Mouse (Mus musculus) skeletal muscle tissue, adult 2 months (tissue): ENCODE data around the gene Ppil1.
"Not testable (repeated sequence)": the region's sequence is repeated elsewhere in the genome, so short reads cannot be mapped to it uniquely, and the experiment has no call there.

ENCODE experiments used
- DNase-seq: peaks from one replicate; pipeline ENCODE4 v3.0.0-alpha.2; 2012; ENCODE audit warnings: low read depth, low spot score

The Ppil1 gene

DNA sequence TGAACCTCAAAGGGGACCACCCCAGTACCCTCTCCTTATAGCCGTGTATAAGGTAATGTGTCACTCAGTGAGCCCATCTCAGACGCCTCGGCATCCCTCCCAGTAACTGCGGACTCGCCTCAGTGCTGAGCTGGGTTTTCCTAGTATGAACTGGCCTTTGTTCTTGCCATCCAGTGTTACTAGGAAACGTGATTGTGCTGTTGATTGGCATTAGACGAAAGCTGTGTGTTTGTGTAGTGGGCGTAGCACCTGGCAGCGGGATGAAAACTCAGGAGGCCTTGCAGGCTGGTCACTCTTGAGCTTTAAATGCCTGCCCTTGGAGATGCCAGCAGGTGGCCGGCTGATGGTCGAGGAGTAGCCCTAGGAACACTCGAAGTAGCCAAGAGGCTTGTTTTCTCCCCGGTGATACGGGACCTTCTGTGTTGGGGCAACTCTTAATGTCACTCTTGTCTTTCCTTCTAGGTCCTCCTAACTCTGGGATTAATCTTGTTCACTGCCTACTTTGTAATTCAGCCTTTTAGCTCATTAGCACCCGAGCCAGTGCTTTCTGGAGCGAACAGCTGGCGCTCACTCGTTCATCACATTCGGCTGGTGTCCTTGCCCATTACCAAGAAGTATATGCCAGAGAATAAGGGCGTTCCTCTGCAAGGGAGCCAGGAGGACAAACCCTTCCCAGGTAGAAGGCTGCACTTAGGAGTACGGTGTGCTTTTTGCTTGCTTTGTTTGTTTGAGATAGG, 18.4 kb upstream of the Ppil1 start:
- no peak for DNase-seq

DNA sequence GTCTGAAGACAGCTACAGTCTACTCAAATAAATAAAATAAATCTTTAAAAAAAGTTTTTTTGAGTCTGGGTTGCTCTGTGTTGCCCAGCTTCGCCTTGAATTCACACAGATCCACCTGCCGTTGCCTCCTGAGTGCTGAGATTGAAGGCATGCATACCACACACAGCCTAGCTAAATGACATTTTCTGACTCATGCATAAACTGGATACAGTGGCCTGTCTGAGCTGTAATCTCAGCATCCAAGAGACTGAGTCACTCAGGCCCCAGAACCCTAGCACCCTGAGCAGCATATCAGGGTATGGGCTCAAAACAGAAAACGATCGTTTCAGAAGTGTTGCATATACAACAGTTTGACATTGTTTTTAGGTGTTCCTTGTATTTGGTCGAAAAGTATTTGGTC, 17.6 kb upstream of the Ppil1 start:
- no peak for DNase-seq

DNA sequence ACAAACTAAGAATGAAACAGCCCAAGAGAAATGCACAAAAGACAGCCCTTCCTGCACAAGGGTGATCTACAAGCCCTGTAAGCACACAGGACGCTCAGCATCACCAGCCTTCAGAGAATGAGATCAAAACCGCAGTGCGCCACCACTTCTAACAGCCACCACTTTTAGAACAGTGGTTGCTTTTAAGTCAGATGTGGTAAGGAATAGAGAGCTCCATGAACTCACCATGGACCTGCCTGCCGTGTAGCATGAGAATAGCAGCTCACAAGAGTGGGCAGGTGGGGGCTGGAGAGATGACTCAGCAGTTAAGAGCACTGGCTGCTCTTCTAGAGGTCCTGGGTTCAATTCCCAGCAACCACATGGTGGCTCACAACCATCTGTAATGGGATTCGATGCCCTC, 16.4 kb upstream of the Ppil1 start:
- no peak for DNase-seq

- no peak for DNase-seq
Observed at GRCm38 (mm10) chr17:29273889-29274288, 9.9 kb upstream of the Ppil1 start.

GRCm38 (mm10) chr17:29273156-29273555, 9.2 kb upstream of the Ppil1 start:
- DNase-seq, result no peak

GRCm38 (mm10) chr17:29270148-29270698, 6.2 kb upstream of the Ppil1 start:
- no peak for DNase-seq

DNA sequence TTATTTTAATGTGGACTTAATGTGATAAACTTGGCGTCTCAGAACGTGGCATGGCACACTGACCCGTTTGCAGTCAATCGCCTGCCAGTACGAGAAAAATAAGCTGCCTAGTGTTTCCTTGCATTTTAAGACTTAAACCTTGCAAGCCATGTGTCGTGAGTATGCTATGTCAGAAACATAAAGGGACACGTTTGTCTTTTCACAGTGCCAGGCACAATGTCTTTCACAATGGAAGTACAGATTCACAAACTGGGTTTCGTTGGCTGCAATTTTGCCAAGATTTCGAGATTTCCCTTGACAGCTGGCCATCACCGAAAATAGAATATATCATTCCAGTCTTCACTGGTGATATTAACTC, 5.3 kb upstream of the Ppil1 start:
- no peak for DNase-seq

GRCm38 (mm10) chr17:29268682-29269348, 4.8 kb upstream of the Ppil1 start, which contains the start of gene BC004004:
Gene BC004004, plus strand, starts transcription at chr17:29268788.
- DNase-seq, result peak; percentile 97

DNA sequence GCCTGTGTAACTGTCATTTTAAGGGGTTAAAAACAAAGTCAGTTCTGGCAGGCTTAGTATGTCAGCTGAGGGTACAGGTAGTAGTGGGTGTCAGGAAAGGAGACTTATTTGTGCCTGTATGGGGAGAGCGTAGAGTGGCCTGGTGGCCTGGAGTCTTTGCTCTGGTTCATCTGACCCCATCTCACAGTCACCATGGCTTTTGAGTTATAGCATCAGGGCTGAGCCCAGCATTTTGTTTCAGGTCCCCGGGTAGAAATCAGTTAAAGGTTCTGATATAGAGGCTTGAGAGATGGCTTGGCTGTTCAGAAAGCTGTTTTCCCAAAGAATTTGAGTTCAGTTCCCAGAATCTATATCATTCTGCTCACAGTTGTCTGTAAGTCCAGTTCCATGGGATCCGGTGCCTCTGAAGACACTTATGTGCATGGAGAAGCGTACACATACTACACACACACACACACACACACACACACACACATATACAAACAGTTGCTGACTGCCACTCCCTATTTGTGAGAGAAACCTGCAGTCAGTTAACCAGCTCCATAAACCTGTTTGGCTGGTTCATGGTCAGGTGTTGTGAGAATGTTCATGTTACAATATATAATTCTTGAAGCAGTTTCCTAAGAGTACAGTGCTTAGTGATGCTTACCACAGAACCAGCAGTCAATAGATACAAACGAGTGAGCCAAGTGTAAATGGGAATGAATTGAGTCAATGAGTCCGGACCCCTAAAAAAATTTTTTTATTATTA, 4.1 kb upstream of the Ppil1 start:
- DNase-seq, result no peak

- not testable (repeated sequence) for DNase-seq
Observed at GRCm38 (mm10) chr17:29267040-29267439, 3.1 kb upstream of the Ppil1 start.

DNA sequence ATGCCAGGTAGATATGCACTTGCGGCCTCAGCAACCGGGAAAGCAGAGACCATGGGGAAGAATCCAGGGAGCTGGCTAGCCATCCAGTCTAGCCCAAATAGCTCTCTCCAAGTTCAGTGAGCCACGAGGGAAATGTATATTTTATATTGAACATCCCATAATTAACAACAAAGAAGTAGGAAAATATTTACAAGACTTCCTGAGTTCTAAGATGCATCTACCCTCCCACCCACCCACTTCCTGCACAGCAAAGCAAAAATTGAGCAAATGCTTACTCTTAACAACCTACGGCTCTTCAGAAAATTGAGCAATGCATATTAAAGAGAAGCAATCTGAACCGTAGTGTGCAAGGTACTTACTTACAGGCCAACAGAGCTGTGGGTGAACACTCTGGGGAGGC, 774 bp upstream of the Ppil1 start:
- DNase-seq, result no peak

DNA sequence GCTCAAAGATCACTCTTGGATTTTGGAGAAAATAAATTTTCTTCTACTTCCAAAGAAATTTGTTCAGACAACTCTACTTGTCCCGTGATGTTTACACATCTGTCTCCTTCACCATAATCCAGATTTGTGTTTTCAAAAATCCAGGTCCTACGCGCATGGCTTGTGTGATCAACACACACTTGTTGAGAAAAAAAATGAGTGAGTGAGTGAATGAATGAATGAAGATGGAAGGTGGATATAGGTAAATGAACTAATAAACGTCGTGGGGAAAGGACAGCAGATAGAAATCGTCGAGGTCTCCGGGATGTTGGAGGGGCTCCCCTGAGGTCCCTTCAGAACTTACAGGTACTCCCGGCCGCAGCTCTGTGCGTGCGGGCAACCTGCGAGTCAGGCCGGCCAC, 569 bp downstream of the Ppil1 start:
- DNase-seq, result no peak

DNA sequence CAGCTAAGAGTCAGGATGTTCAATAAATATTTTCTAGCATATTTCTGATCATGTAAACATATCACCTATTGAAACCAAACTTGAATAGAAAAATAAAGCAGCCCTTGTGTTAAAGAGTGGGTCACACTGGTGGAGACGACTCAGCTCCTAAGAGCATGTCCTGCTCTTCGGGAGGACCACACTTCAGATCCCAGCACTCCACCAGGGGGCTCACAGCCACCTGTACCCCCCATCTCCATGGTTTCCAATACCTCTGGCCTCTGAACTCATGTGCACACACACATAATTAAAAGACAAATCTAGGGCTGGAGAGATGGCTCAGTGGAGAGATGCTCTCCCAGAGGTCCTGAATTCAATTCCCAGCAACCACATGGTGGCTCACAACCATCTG, 1.7 kb downstream of the Ppil1 start:
- no peak for DNase-seq

- no peak for DNase-seq
Observed at GRCm38 (mm10) chr17:29261603-29262258, 2.3 kb downstream of the Ppil1 start.

DNA sequence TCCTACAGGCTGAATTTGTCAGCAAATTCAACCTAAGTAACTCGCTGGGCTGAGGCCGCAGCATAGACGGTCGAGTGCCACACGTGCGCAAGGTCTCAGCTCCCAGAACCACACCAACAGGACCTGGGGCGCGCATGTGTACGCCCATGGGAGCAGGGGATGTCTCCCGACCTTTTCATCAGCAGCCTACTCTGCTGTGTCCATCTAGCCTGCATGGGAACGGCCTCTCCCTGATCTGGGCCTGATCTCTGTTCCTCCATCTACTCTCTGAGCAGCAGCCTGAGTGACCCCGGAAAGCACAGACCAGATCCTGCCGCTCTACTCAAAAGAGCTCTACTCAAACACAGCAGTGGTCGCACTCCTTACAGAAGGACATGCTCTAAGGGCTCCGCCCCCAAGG, 3.5 kb downstream of the Ppil1 start:
- DNase-seq, result no peak

GRCm38 (mm10) chr17:29259489-29259888, 4.5 kb downstream of the Ppil1 start:
- DNase-seq, result peak; percentile 81

DNA sequence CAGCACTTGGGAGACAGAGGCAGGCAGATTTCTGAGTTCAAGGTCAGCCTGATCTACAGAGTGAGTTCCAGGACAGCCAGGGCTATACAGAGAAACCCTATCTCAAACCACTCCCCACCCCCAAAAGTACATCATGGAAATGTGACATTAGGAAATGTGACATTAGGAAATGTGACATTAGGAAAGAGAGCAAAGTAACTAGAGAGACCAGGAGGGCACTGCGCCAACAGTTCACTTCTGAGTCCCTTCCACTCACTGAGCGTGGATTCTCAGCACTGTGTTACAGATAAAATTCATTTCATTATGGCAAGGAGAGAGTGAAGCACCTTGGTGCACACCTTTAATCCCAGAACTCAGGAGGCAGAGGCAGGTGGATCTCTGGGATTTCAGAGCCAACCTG, 5.1 kb downstream of the Ppil1 start:
- DNase-seq, result no peak

DNA sequence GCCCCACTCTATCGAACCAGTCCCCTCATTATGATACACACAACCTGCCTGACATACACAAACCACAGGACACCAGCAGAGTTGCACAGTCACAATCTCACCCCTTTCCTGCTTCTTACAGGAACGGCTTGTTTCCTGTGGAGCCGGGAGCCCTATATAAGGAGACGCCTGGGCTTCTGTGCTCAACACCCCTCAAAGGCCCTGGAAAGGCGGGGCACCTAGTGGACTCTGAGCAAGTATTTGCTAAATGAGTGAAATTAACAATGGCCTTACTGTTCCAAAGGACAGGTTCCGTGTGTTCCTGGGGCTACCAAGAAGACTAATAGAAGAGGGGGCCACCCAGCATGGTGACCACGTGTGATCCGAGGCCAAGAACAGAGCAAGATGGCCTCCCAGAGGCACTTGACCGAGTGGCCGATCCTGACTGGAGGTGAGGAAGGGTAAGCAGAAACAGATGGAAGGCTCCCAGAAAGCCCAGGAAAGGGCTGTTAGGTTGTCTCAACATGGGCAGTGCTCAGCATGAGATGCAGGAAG, 5.9 kb downstream of the Ppil1 start:
- no peak for DNase-seq

- DNase-seq, result no peak
Observed at GRCm38 (mm10) chr17:29257001-29257511, 6.9 kb downstream of the Ppil1 start.

DNA sequence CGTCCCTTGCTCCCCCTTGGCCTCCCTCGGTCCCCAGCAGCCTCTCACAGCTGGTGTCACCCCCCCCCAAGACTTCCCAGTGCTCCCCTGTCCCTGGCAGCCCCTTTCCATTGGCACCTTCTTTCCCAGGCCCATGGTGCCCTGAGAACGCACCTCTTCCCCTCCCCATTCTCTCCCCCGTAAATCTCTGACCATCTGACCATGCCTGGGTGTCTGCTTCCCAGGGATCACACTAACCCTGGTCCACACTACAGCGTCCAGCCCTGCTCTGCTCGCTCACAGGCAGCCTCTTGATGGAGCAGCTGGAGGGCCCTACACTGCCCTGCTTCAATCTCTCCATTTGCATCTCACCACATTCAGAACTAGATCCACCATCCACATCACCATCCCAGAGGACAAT, 7.5 kb downstream of the Ppil1 start:
- no peak for DNase-seq

- DNase-seq, result not testable (repeated sequence)
Observed at GRCm38 (mm10) chr17:29254784-29255183, 9.2 kb downstream of the Ppil1 start.
